Mouse (Mus musculus): ENCODE data around the gene Lrrc4c.

Lrrc4c gene

DNA sequence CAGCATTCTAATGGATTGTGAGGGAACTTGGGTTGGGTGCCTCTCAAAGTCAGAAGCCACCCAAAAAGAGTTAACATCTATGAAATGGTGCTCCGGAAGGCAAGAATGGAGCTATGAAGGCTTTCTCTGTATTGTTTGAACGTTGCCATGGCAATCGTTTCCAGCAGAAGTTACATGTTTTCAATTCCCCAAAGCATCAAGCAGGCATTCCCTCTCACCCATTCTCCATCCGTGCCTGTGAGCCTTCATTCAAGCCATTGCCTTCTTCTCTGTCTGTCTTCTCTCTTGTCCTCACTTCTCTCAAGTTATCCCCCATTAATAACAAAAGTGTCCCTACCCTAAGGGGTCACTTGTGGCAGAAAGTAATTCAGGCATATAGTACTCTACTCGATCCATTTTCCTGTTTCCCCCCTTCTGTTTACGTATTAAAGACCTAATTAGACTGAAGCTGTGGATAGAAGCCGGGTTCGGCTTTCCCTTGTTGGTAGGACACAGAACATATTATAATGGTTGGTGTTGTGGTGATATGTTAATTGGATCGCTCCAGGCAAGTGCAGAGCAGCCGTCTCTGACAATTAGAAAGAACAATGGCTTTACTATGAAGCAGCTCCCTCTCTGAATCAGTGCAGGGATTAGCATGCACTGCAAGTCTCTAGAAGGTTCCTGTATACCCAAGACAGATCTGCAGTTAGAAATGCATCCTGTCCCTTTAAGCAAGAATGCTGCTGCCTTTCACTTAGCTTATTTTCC is 1160.4 kb downstream of the Lrrc4c start:
- DNase-seq (ENCODE audit: low spot score in 2 of 2), result no peak

DNA sequence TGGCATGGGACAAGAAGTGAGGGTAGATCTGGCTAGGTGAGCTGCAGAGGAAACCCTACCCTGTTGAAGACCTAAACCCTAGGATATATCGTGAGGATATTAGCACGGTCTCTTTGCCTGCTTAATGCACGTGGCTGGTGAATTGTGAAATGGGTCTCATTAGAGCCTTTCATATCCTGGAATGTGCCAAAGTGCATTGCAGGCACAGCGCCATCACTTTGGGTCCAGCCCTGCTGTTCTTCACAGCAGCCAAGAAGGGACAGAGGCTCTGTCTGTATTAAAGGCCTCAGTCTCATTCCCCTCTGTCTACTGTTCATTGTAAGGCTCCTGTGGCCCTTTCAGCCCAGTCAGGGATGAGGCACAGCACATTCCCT is 1160.9 kb downstream of the Lrrc4c start:
- no peak for DNase-seq (ENCODE audit: low spot score in 2 of 2)

DNA sequence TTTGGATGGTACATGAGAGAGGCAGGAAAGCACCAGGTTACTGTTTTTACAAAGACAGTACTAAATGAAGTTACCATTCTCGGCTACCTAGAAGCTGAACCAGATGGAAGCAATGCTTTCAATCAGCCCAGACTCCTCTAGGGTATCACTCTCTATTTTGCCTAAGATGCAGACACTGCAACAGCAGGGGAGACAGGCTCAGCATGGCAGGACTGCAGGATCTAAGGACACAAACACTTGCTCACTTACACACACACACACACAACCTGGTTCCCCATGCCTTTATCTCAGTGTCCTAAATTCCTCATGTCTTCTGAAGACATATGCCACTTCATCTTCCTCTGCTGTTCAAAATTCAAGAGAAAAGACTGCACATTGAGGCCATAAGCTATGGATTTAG is 1167.0 kb downstream of the Lrrc4c start:
- no peak for DNase-seq (ENCODE audit: low spot score in 2 of 2)

DNA sequence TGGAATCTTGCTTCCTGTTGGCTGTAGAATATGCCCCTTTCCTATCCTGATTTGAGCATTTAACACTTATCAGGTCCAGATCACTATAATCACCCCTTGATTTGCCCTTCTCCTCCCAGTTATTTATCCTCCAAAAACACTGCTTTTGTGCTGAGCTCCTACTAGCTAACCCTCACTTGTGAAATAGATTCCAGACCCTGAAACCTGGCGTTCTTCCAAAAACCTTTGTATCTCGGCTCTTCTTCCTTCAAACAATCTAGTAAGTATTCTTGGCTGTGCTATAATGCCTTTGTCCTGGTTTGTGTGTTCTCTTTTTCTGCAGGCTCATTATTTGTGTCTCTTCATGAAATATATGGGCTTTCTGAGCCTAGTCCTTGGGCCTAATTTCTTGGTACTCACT is 1167.6 kb downstream of the Lrrc4c start:
- DNase-seq (ENCODE audit: low spot score in 2 of 2), result no peak

DNA sequence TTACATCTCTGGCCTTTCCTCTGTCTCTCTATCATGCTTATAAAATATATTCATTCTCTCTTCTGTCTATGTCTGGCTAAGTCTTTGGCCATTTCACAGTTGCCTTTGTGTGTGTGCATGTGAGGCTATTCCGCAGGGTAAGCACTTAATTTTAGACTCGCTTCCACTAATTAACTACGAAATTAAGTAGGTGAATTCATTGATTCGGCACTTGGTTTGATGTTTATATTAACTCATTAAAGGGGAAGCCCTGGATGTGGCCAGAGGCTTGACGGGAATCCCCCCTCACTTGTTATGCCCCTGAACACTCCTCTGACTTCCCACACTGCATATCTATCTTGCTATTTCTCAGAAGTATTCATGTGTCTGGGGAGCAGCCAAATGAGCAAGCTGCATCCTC is 1169.6 kb downstream of the Lrrc4c start:
- no peak for DNase-seq (ENCODE audit: low spot score in 2 of 2)

DNA sequence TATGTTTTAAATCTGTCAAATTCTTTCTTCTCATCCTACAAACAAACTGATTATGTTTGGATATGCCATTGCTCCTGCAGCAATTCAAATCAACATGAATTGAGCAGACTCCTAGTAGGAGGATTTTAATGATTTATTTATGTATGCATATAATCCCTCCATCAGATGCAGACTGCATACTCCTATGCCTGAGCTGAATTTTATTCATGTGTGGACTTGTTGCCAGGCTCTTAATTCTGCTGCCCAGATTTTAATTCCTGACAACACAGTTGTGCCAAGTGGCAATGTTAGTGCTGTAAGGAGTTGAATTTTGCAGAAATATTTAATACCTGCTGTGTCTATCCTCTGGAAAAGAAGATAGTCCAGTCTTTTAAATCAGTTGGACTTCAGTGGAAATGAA is 1179.1 kb downstream of the Lrrc4c start:
- DNase-seq (ENCODE audit: low spot score in 2 of 2), result no peak

DNA sequence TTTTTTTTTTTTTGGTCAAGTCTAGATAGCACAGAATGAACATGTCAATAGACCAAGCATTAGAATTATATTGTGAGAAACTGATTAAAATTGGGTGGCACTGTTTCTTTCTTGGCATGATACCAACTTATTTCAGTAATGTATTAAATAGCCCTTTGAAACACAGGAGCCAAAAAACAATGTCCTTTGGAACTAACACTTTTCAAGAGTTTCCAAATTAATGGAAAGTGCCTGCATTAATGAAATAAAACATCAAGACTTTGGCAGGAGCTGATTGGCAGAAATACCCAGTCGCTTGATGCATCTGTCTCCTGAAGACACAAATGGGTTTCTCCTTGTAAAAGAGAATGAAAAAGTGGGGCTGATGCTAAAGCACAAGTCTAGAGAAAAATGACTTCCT is 1184.5 kb downstream of the Lrrc4c start:
- no peak for DNase-seq (ENCODE audit: low spot score in 2 of 2)

DNA sequence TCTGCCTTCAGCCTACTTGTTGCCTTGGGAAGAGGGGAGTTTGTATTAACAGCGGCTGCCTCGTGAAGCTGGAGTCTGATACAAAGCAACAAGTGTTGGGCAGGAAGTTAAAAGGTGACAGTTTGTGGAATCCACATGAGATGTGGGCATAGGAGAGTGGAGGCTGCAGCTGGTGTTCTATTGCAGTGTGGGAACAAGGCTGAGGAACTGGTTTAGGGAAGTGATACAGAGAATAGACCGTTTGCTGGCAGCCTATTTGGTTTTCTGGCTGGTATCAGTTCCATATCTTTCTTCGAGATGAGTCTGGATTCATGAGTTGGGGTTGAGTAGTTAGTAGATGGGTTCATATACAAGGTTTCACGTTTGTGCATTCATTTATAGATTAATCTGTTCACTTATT is 1186.9 kb downstream of the Lrrc4c start:
- no peak for DNase-seq (ENCODE audit: low spot score in 2 of 2)

DNA sequence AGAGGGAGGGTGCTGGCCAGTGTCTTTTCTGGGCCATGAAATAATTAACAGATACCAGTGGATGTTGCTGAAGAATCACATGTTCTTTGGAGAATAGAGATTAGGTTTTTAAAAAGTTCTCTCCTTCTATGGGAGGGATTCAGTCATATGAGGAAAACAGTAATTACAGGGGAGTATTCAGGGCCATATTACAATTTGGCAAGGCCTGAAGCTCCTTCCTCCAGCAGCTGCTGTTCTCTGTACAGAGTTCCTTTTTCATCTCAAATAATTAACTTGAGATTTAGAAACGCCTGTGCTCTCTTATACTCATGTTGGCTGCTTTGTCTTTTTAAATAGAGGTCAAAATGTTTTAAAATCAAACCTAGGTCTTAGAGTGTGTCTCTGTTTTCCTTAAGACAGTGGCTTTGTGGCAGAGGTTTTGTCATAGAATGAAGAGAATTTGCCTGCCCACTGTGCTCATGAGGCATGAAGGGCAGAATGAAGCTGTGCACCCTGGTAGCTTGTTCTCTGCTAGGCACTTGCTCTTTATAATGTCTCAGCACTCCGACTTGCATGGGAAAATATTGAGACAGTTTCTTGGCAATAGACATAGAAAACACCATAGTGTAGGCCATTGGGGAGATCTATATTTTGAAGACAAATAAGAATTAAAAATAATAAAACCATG is 1206.4 kb downstream of the Lrrc4c start:
- no peak for DNase-seq (ENCODE audit: low spot score in 2 of 2)

DNA sequence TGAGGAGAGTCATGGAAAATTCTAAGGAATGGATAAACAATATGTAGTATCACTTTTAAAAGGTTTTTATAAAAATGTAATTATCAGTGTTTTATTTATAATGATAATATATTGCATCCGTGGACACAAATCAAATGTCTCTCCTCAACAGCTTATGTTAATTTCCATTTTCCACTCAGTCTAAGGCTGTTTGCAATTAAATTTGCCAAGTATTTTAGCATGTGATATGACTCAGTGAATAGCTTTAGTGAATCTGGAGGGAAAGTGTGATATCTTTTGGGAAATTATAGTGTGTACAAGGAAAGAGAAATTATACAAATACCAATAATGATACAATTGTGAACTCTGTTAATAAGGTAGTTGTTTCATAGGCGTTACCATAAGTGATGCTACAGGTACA is 1207.1 kb downstream of the Lrrc4c start:
- no peak for DNase-seq (ENCODE audit: low spot score in 2 of 2)

DNA sequence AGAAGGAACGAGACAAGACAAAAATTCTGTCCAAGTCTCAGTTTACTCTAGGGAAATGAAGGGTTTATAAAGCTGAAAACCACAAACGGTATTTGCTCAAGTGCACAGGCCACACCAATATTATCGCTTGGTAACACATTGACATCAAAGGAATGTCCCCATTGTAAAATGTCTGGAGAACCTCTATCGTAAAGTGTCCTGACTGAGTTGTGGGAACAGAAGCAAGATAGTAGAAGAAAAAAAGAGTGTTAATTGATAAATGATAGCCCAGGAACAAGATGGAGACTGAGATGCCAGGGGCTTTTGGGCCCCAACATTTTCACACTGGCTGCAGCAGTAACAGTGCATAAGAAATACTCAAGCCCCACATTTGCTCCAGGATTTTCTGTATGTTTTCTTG is 1212.7 kb downstream of the Lrrc4c start:
- DNase-seq (ENCODE audit: low spot score in 2 of 2), result no peak

DNA sequence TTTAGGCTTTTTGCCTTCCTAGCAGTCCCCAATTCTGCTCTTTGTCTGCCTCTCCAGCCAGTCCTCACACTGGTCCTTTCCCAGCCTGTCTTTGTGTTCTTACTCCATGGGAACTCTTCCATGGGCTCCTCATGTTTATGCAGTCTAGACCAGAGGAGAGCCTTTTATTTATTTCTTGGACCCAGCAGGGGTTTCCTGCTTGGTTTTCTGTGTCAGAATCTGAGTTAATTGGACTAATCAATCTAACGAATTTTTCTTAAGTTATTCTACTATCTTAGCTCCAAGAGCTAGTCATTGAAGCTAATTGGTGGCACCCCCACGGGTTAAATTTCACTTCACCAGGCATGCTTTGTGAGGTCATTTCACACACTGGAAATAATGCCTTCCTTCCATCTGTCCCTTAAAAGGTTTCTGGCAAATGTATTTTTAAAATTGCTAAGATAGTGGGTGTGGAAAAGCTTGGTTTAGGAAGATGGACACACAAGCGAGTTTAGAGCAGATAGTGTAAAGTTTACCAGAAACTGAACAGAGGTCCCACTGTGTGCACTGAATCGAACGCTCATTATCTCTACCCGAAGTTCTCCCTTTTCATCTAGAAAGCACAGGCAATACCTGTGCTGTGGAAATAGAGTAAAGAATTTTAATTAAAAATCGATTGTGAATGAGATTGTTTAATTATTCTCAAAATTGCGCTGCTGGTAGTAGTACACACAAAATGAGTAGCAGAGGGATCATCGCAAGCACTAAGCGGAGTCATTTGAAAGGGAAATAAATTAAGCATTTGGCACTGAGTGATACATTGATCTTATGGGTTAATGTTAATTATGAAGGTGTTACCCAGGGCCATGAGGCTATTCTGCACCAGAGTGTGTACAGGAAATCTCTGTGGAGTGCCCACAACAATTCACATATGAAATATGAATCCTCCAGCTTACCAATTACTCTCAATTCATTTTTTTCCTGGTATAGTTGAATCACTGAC is 1226.0 kb downstream of the Lrrc4c start:
- DNase-seq (ENCODE audit: low spot score in 2 of 2), result no peak

DNA sequence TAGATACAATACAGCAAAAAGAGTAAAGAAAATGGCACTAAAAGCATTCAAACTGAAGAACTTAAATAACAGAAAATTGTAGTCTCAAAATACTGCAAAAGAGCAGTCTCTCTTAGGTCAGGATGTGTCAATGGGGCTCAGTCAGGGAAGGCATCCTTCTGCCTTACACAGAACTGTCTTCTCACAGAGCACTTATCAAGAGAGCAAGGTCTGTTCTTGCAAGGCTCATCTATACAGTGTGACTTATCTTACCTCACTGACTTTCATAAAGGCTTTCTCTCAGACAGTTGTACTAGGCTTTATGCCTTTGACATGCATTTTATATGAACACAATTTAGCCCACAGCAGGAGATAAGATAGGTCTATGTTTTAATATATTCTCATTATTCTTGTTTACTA is 1226.7 kb downstream of the Lrrc4c start:
- no peak for DNase-seq (ENCODE audit: low spot score in 2 of 2)

DNA sequence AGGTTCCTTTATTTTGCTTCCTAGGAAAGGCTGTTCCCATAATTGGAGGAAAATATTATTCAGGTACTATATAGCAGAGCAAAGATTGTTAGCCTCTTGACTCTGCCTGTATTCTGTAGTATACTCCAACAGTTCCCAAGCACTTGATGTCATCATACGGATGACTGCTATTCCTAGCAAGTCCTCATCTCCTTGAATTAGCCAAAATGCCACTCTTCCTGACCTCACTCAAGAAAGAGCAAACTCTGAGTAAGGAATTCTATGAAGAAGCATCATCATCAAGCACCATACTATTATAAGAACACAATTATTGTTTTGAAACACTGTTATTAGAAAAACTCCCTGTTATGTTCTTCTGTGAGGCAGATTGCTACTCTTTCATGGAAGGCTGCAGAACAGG is 1228.0 kb downstream of the Lrrc4c start:
- DNase-seq (ENCODE audit: low spot score in 2 of 2), result no peak

DNA sequence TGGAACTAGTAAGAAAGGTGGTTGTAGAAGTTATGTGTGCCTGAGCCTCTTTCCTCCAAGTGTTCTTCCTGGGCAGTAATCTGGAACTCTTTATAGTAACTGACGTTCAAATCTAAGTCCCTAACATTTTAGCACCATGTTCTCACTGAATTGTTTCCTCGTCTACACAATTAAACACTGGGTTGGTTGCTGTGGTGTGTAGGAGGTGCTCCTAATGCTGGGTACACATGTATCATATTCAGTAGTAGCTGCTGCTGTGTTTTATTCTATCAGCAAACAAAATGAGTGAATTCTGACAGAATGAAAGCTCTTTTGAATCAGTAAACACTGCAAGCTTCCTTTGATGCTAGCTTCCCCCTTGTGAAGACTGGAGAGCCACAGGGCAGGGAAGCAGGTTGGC is 1246.5 kb downstream of the Lrrc4c start:
- no peak for DNase-seq (ENCODE audit: low spot score in 2 of 2)

DNA sequence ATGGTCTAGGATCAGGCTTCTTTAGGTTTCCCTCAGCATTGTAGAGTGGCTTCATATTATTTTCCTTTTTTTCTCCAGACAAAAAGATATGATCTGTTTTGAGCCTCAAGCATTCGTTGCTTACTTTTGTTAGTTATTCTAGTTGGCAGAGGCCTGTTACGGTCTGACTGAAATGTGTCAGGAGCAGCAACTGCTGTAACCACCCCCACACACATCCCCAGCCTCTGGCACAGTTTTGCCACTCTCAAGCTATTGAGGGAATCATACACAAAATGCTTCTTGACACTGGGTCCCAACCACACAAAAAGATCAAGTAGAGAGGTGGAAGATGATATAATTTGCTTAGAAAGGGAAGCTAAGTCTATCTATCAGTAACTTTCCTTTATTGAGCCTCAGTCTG is 1251.0 kb downstream of the Lrrc4c start:
- no peak for DNase-seq (ENCODE audit: low spot score in 2 of 2)

DNA sequence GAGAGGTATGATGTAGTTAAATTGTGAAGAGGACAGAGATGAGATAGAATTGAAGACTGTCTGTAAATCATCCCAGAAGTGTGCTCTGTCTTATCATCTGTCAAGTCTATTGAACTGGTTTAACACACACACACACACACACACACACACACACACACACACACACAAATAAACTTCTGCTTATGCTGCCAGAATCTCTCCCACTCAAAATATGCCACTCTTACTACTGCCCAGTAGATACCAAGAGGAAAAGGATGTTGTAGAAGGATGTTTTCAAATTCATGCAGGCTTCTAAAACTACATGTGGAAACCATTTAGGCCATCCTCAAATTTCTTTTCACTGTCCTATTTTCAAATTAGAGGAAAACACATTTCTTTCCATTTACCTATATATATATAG is 1257.0 kb downstream of the Lrrc4c start:
- no peak for DNase-seq (ENCODE audit: low spot score in 2 of 2)

DNA sequence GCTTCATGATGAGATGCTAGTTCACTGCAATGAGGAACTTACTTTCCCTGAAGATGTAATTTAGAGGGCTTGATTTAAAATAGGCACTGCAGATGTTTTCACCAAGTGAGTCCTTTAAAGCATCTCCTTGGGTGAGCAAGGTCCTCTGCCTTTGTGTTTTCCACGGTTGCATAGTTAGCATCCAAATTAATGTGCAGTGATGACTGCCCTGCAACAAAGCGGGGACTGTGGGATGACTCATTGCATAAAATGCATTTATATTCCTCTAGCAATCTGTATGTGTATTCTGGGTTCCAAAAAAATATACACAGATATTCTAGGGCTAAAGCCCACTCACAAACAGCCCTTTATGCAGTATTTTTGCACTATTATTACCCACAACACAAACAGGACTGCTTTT is 1263.2 kb downstream of the Lrrc4c start:
- no peak for DNase-seq (ENCODE audit: low spot score in 2 of 2)

DNA sequence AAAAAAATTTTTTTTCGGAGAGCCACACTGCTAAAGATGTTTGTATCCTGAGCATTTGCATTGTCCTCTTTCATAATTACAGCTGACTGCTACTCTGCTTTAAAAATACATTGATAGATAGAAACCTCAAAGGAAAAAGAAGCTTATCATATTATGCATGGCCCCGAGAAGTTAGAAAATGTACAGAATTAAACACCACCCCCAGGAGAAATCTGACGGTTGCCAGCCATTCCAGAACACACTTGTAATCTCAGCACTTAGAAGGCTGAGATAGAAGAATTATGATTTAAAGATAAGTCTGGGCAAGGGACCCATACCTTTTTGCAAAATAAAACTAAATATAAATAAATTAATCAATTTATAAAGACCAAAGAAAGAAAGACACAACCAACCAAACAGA is 1268.4 kb downstream of the Lrrc4c start:
- no peak for DNase-seq (ENCODE audit: low spot score in 2 of 2)

DNA sequence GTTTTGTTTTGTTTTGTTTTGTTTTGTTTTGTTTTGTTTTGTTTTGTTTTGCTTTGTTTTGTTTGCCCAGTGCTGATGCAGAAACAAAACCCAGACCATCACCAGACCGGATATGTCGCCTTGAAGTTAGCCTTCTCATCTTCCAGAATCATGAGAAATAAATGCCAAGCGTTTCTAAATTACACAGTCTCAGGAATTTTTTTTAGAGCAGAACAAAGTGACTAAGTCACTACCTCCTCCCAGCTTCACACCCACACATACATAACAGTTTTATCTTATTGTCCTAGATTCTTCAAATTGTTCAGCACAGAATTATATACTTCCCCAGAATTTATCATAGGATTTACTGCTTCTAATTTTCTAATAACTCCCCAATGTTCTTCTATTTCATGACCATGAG is 1272.6 kb downstream of the Lrrc4c start:
- DNase-seq (ENCODE audit: low spot score in 2 of 2), result no peak

DNA sequence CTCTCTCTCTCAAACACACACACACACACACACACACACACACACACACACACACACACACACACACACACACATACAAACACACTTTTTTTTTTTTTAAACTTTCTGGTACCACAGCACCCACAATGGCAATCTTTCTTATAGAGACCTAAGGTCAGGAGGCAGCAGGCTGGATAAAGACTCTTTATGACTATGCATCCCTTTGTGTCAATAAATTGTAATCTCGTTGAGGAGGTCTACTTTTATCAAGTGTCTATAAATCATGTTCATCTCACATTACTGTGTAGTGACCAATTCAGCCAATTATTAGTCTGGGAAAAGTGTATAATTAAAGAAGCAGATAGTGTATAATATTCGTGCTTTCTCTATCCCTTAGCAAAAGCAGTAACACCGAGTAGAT is 1286.2 kb downstream of the Lrrc4c start:
- DNase-seq (ENCODE audit: low spot score in 2 of 2), result no peak

DNA sequence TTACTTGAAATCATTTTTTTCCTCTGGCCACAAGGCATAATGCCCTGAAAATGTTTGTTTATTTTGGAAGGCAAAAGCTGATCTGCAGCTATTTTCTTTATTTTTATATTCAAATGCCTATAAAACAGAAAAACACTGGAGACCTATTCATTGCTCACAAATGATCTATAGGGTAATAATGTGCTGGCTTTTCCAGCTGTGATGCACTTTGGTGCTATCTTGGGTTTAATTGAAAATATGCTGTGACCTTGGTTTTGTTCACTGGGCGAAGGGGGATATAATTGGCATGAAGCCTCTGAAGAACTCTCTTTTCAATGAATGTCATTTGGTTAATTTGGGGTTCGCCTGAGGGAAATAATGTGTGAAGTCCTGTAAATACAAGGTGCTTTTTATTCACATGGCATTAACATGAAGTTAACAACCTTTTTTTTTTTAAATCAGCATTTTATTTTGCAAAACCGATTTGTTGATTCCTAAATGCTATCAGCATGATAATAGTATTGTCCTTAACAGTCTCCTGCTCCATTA is 1286.8 kb downstream of the Lrrc4c start:
- DNase-seq (ENCODE audit: low spot score in 2 of 2), result no peak

Data from spleen, postnatal 14 days (tissue).